Mouse (Mus musculus) regulatory T cell (primary cell): ENCODE results near the gene Vwce.

ENCODE experiments used
- in situ Hi-C: fragments of 300-600 bp; cut with MboI, MseI; formaldehyde crosslinking; loops from one replicate; pipeline ENCODE4 v1.15.1; 2025; ENCODE audit warnings: high pct_unique_total_duplicates

Gene Vwce

DNA sequence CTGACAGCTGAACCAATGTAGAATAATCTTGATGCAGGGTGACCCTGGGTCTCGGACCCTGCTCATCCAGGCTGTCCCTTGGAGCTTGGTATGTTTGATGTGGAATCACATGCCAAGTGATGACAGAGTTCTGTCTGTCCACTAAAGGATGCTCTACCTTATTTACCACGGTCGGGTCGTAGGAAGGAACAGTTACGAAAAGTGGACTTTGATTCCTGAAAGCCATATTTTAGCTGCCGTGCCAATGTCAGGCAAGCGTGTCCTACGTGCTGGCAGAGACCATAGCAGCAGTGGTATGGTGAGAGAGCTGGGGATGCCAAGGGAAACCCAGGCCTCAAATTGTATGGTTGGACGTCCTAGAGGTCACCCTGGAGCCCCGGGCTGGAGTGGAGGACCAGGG, 79.5 kb downstream of the Vwce start:
- in situ Hi-C loops = no loop called here

DNA sequence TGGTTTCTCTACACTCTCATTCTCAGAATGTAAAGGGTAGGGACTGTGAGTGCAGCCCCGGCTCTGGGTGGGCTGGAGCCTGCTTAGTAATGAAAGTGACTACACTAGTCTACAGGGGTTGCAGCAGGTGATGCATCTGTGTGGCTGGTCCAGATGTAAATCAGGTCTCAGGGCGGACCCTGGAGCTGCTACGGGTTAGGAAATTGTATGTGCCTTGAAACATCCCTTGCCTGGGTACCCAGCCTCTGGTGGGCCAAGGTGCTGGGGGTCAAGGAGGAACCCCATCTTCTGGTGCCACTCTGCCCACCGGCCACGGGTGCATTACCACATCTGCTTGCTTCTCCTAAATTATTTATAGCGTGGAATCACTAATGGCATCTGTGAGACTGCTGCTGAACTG, 80.2 kb downstream of the Vwce start:
- in situ Hi-C loops = no loop called here

DNA sequence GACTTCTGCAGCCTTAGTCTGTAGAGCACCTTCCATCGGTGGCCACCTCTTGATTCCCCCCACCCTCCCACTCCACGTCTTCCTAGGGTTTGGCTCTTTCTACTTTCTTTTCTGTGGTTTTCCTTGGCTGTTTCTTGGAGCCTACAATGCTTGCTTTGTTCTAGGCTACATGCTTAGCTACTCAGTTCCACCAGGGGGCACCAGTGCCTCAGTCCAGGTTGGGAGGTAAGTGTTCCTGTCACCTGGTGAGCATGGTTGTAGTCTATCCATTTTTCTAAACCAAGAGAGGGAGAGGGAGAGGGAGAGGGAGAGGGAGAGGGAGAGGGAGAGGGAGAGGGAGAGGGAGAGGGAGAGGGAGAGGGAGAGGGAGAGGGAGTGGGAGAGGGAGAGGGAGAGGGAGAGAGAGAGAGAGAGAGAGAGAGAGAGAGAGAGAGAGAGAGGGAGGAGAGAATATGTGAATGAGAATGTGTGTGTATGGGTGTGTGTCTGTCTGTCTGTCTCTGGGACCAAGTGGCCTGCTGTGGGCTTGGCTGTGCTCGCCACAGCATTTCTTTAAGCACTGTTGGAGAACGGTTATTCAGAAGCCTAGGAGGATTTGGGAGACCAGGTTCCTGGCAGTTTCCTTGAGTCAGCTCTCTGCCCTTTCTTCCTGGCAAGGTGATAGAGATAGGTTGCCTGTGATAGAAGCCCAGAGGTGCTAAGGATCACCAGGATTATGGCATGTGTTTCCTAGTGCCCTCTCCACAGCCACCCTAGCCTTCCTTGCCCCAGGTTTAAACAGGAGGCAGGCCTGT, 80.9 kb downstream of the Vwce start:
- in situ Hi-C loops = no loop called here

DNA sequence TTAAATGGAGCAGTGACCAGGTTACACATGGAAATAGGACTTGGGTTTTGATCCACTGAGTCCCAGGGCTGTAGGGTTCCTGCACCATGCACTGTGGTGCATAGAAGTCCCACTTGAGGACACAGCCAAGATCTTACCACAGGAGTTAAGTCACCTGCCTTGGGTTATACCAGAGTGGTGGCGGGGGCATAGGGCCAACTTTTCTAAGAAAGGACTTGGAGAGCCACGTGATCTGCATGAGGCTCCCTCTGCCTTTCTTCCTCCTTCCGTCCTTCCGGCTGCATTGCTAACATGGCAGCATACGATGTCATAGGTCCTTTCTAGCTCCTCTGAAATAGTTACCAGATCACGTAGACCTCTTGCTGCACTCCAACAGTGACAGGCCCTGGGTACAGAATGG, 81.5 kb downstream of the Vwce start:
- in situ Hi-C loops = no loop called here
